Mouse (Mus musculus) large intestine, adult 2 months (tissue): ENCODE measurements around the gene Olfr472. TPM values are rescaled to one million over a fixed set of nuclear protein-coding genes. Genes with fewer than 3 reads are reported as not detected.
"Not testable (repeated sequence)": the region's sequence is repeated elsewhere in the genome, so short reads cannot be mapped to it uniquely, and the experiment has no call there.

ENCODE experiments used
- DNase-seq: peaks from one replicate; pipeline ENCODE4 v3.0.0-alpha.2; 2012; ENCODE audit warnings: low read depth, low spot score
- WGBS: fragments of 180-500 bp; shearing (Covaris S2); methylation state at CpG from one replicate; pipeline ENCODE4 v1.1.7; 2018; 5-methylcytosine and 5-hydroxymethylcytosine counted together
- polyA plus RNA-seq: library from polyadenylated mRNA; depleted of rRNA; stranded (reverse); fragments of >200 nt; gene quantifications from 2 replicates; pipeline ENCODE4 v1.2.3, GENCODE M21; 2012; rRNA removed

Olfr472 gene
- not detected in 2 replicates for polyA plus RNA-seq

DNA sequence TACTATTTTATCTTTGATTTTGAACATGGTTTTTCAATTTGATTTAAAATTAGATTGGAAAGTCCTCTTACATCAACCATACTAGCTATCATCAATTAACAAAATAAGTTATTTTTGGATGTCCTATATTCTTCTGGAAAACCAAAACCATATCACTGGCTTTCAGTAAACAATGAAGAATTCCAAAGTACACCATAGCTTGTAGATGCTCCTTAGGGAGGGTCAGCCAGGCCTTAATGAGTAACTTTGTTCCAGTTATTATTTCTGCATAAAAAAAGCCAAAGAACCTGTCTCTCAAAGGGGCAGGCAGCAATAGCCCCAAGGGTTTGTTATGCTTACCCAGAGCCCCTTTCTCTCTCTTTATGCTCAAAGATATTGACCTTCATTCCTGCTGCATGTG is at the start of gene Olfr472:
Gene Olfr472, plus strand, starts transcription at position 301 of the 400 bp plus-strand sequence.
- DNase-seq = no peak

DNA sequence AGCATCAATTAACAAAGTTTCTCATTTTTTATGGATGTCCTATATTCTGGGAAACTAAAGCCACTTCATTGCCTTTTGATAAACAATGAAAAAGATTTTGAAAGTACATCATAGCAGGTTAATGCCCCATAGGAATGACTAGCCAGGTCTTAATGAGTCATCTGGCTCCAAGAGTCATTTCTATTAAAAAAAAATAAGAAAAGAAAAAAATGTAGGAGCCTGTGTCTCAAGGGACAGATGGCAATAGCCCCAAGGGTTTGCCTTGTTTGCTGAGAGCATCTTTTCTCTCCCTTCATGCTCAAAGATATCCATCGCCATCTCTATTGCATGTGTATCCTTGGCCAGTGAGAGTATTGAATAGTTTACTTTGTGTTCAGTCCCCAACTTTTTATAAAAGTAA is 32.4 kb downstream of the Olfr472 start, which contains the start of gene Olfr473:
Gene Olfr473, plus strand, starts transcription at position 301 of the 400 bp plus-strand sequence.
- 89% methylated on average over 1 of the region's 1 CpGs for WGBS
- no peak for DNase-seq

DNA sequence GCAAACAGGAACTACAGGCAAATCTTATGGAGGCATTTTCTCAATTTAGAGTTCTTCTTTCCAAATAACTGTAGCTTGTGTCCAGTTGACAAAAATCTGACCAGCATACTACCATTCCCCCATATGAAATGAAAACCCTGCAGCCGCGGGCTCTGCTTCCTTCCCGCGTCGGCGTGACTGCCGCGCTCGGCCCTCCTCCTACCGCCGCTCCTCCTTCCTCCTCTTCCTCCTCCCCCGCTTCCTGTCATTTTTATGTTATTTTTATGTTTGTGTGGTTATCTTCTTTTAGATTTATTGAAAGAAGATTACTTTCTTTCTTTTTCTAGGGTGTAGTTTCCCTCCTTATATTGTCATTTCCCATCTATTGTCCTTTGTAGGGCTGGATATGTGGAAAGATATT is 54.8 kb downstream of the Olfr472 start:
- 94% methylated on average over 12 of the region's 12 CpGs for WGBS
- DNase-seq = not testable (repeated sequence)

- 84% methylated on average over 1 of the region's 1 CpGs for WGBS
These were observed 56.6 kb downstream of the Olfr472 start, which contains the start of gene Olfr474 for GRCm38 (mm10) chr7:107954343-107954742. TSS of gene Olfr474 (plus strand) at chr7:107954643.

More at GRCm38 (mm10) chr7:107954343-107954742, 56.6 kb downstream of the Olfr472 start, which contains the start of gene Olfr474:
- no peak for DNase-seq

Other genes with a start within 250 kb of the Olfr472 start
- 0.04 and 0.14 TPM in 2 replicates for gene Cyb5r2, start 139.9 kb upstream of the Olfr472 start, polyA plus RNA-seq
- gene Ovch2, start 96.7 kb upstream of the Olfr472 start, polyA plus RNA-seq = not detected in 2 replicates
- gene Olfr467, start 85.6 kb upstream of the Olfr472 start, polyA plus RNA-seq = not detected in 2 replicates
- not detected in 2 replicates for gene Olfr469, start 72.4 kb upstream of the Olfr472 start, polyA plus RNA-seq
- not detected in 2 replicates for gene Olfr470, start 50.4 kb upstream of the Olfr472 start, polyA plus RNA-seq
- gene Olfr473, start 32.5 kb downstream of the Olfr472 start, polyA plus RNA-seq = not detected in 2 replicates
- gene Olfr474, start 56.7 kb downstream of the Olfr472 start, polyA plus RNA-seq = not detected in 2 replicates
- gene Olfr476, start 66.9 kb downstream of the Olfr472 start, polyA plus RNA-seq = not detected in 2 replicates
- not detected in 2 replicates for gene Olfr477, start 88.8 kb downstream of the Olfr472 start, polyA plus RNA-seq
- gene Olfr478, start 136.1 kb downstream of the Olfr472 start, polyA plus RNA-seq = not detected in 2 replicates
- not detected in 2 replicates for gene Olfr479, start 152.8 kb downstream of the Olfr472 start, polyA plus RNA-seq
- gene Olfr480, start 169.4 kb downstream of the Olfr472 start, polyA plus RNA-seq = not detected in 2 replicates
- gene Olfr481, start 182.0 kb downstream of the Olfr472 start, polyA plus RNA-seq = not detected in 2 replicates
- gene Olfr482, start 199.7 kb downstream of the Olfr472 start, polyA plus RNA-seq = not detected in 2 replicates
- gene Olfr483, start 202.9 kb downstream of the Olfr472 start, polyA plus RNA-seq = not detected in 2 replicates
- not detected in 2 replicates for gene Olfr484, start 229.5 kb downstream of the Olfr472 start, polyA plus RNA-seq